Mouse (Mus musculus): ENCODE data around the gene Rapgef4. TPM values are rescaled to one million over a fixed set of nuclear protein-coding genes. Genes with fewer than 3 reads are reported as not detected.

The Rapgef4 gene
- polyA plus RNA-seq, 2 experiments from 2014 or later = 4.0 to 8.2 TPM

GRCm38 (mm10) chr2:72284689-72285088 is 303.6 kb downstream of the Rapgef4 start:
- no peak for ATAC-seq

GRCm38 (mm10) chr2:72285256-72285887 is 304.3 kb downstream of the Rapgef4 start, which contains the start of gene Map3k20:
Map3k20 (plus strand) TSS chr2:72285637.
- peak; percentile 16 for ATAC-seq

- ATAC-seq = no peak
These were observed 305.0 kb downstream of the Rapgef4 start for GRCm38 (mm10) chr2:72285888-72286661.

- no peak for ATAC-seq
These were observed 306.1 kb downstream of the Rapgef4 start for GRCm38 (mm10) chr2:72287142-72287541.

- no peak for ATAC-seq
These were observed 308.0 kb downstream of the Rapgef4 start for GRCm38 (mm10) chr2:72288932-72289534.

GRCm38 (mm10) chr2:72291103-72291502 is 310.1 kb downstream of the Rapgef4 start:
- ATAC-seq = no peak

GRCm38 (mm10) chr2:72292573-72292972 is 311.5 kb downstream of the Rapgef4 start:
- peak; percentile 56 for ATAC-seq

GRCm38 (mm10) chr2:72294994-72295393 is 314.0 kb downstream of the Rapgef4 start:
- ATAC-seq = no peak

- ATAC-seq = no peak
These were observed 316.1 kb downstream of the Rapgef4 start for GRCm38 (mm10) chr2:72296984-72297715.

- no peak for ATAC-seq
These were observed 316.7 kb downstream of the Rapgef4 start for GRCm38 (mm10) chr2:72297716-72298082.

- ATAC-seq = no peak
These were observed 317.4 kb downstream of the Rapgef4 start for GRCm38 (mm10) chr2:72298406-72298805.

GRCm38 (mm10) chr2:72301194-72301916 is 320.3 kb downstream of the Rapgef4 start:
- ATAC-seq = no peak

GRCm38 (mm10) chr2:72305738-72306137 is 324.7 kb downstream of the Rapgef4 start:
- ATAC-seq = no peak

Other genes starting within 250 kb of the Rapgef4 start
- gene Itga6, start 235.6 kb upstream of the Rapgef4 start, polyA plus RNA-seq (2017; shearing (Covaris generic)) = 10 to 100 TPM; 49.6 to 77.1 TPM
- gene Pdk1, start 108.0 kb upstream of the Rapgef4 start, polyA plus RNA-seq (2017; shearing (Covaris generic)) = 10 to 100 TPM; 37.4 to 41.7 TPM